Mouse (Mus musculus) fibroblast of lung, adult 2 months (primary cell): ENCODE data around the gene Mxra7.
A peak's percentile ranks its signal among the peaks of the same experiment; 100 is the strongest.
"Not testable (repeated sequence)": the region's sequence is repeated elsewhere in the genome, so short reads cannot be mapped to it uniquely, and the experiment has no call there.

Source experiments
- DNase-seq: peaks from one replicate; pipeline ENCODE4 v3.0.0-alpha.2; 2011; ENCODE audit warnings: low read depth

The Mxra7 gene

GRCm38 (mm10) chr11:116827534-116828165, at the start of gene Mxra7:
Mxra7 (minus strand) TSS chr11:116828046.
- DNase-seq, result no peak

- DNase-seq, result no peak
Measured at GRCm38 (mm10) chr11:116873987-116874386, 46.1 kb upstream of the Mxra7 start.

GRCm38 (mm10) chr11:116871538-116871937, 43.7 kb upstream of the Mxra7 start:
- no peak for DNase-seq

- DNase-seq, result no peak
Measured at GRCm38 (mm10) chr11:116869641-116870040, 41.8 kb upstream of the Mxra7 start.

GRCm38 (mm10) chr11:116869223-116869622, 41.4 kb upstream of the Mxra7 start:
- DNase-seq, result no peak

- no peak for DNase-seq
Measured at GRCm38 (mm10) chr11:116868129-116868528, 40.3 kb upstream of the Mxra7 start.

GRCm38 (mm10) chr11:116865945-116866585, 38.2 kb upstream of the Mxra7 start:
- no peak for DNase-seq

- DNase-seq, result no peak
Measured at GRCm38 (mm10) chr11:116864444-116864843, 36.6 kb upstream of the Mxra7 start.

- DNase-seq, result no peak
Measured at GRCm38 (mm10) chr11:116857183-116857850, 29.5 kb upstream of the Mxra7 start.

GRCm38 (mm10) chr11:116854279-116854678, 26.4 kb upstream of the Mxra7 start:
- no peak for DNase-seq

GRCm38 (mm10) chr11:116853512-116853928, 25.7 kb upstream of the Mxra7 start:
- DNase-seq, result peak; percentile 82

- peak; percentile 79 for DNase-seq
Measured at GRCm38 (mm10) chr11:116852891-116853511, 25.2 kb upstream of the Mxra7 start, which contains the start of gene Srsf2. Srsf2 (minus strand) TSS chr11:116853094.

- no peak for DNase-seq
Measured at GRCm38 (mm10) chr11:116852291-116852890, 24.5 kb upstream of the Mxra7 start, which contains the start of gene Mfsd11. Mfsd11 (plus strand) TSS chr11:116852440.

- DNase-seq, result no peak
Measured at GRCm38 (mm10) chr11:116851576-116852290, 23.9 kb upstream of the Mxra7 start.

GRCm38 (mm10) chr11:116850833-116851477, 23.1 kb upstream of the Mxra7 start:
- no peak for DNase-seq

GRCm38 (mm10) chr11:116850085-116850484, 22.2 kb upstream of the Mxra7 start:
- no peak for DNase-seq

- DNase-seq, result no peak
Measured at GRCm38 (mm10) chr11:116849587-116849986, 21.7 kb upstream of the Mxra7 start.

- not testable (repeated sequence) for DNase-seq
Measured at GRCm38 (mm10) chr11:116848877-116849178, 21.0 kb upstream of the Mxra7 start.

GRCm38 (mm10) chr11:116848086-116848876, 20.4 kb upstream of the Mxra7 start:
- no peak for DNase-seq
